Mouse (Mus musculus): ENCODE results near the gene Csnk2a1. TPM values are rescaled to one million over a fixed set of nuclear protein-coding genes. Genes with fewer than 3 reads are reported as not detected.

Gene Csnk2a1
- 83.6 and 94.8 TPM in 2 replicates for polyA plus RNA-seq (2012; rRNA removed)

GRCm38 (mm10) chr2:152226248-152227050, at the start of gene Csnk2a1:
Gene Csnk2a1 (plus strand): TSS chr2:152226839.

GRCm38 (mm10) chr2:152293727-152294475, 67.3 kb downstream of the Csnk2a1 start, which contains the start of gene Tbc1d20:
Gene Tbc1d20 (plus strand): TSS chr2:152293828.

Other genes starting within 250 kb of the Csnk2a1 start
- 32.5 and 35.2 TPM in 2 replicates for gene Fam110a, start 246.6 kb upstream of the Csnk2a1 start, polyA plus RNA-seq (2012; rRNA removed)
- gene Slc52a3, start 230.3 kb upstream of the Csnk2a1 start, polyA plus RNA-seq (2012; rRNA removed): 0.79 and 0.95 TPM in 2 replicates
- 59.5 and 73.3 TPM in 2 replicates for gene Scrt2, start 145.3 kb upstream of the Csnk2a1 start, polyA plus RNA-seq (2012; rRNA removed)
- 15.3 and 16.6 TPM in 2 replicates for gene Srxn1, start 121.3 kb upstream of the Csnk2a1 start, polyA plus RNA-seq (2012; rRNA removed)
- 2.0 and 3.6 TPM in 2 replicates for gene Tcf15, start 83.3 kb upstream of the Csnk2a1 start, polyA plus RNA-seq (2012; rRNA removed)
- 43.8 and 46.3 TPM in 2 replicates for gene Tbc1d20, start 67.0 kb downstream of the Csnk2a1 start, polyA plus RNA-seq (2012; rRNA removed)
- 255 and 263 TPM in 2 replicates for gene Rbck1, start 105.8 kb downstream of the Csnk2a1 start, polyA plus RNA-seq (2012; rRNA removed)
- gene Trib3, start 117.2 kb downstream of the Csnk2a1 start, polyA plus RNA-seq (2012; rRNA removed): 0.37 and 0.63 TPM in 2 replicates
- gene Nrsn2, start 149.8 kb downstream of the Csnk2a1 start, polyA plus RNA-seq (2012; rRNA removed): 21.5 and 24.8 TPM in 2 replicates
- 84.0 and 84.5 TPM in 2 replicates for gene Sox12, start 171.2 kb downstream of the Csnk2a1 start, polyA plus RNA-seq (2012; rRNA removed)
- gene Zcchc3, start 188.2 kb downstream of the Csnk2a1 start, polyA plus RNA-seq (2012; rRNA removed): 20.1 and 21.6 TPM in 2 replicates
- 2.2 and 2.6 TPM in 2 replicates for gene 6820408C15Rik, start 188.7 kb downstream of the Csnk2a1 start, polyA plus RNA-seq (2012; rRNA removed)
- not detected in 2 replicates for gene Defb23, start 237.8 kb downstream of the Csnk2a1 start, polyA plus RNA-seq (2012; rRNA removed)

Data from central nervous system, embryonic 14 days (tissue).